Comparison of ENCODE assay signal across 7 mouse cellular contexts in the genomic region with DNA sequence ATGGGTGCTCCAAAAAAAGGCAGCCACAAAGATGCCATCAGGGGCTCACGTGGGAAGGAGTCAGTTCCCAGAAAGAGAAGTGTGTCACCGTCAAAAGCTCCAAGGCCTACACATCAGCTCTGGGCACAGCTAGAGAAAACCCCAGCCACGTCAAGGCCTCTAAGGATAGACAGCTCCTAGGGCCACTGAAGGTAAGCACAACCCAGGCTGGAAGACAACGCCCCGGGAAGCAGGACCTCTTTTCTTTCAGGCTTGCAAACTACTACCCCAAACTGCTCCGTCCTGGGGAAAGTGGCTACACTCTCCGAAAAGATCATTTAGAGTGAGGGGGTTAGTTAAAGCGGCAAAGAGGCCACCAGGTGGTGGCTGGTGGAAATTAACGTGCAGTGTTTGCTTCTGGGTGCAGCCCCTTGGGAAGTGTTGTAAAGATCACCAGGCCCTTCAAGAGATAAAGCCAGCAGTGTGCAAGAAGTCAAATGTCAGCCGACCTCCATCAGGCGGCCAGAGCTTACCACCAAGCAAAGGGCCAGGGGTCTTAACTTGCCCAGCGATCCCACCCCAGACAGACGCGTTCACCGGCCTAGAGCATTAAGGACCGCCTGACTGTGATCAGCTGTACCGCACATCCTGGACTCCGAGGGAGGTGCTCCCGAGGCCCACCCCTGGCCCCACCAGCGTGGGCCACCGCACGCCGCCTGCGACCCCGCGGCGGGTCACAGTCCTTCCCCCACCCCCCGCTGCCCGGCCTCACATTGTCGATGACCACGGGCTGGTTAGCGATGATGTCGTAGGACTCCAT. TPM values are rescaled to one million over a fixed set of nuclear protein-coding genes. Genes with fewer than 3 reads are reported as not detected.
A peak's percentile ranks its signal among the peaks of the same experiment; 100 is the strongest.
DNase-seq lines count a peak whose midpoint lies in the region; ATAC-seq and TF ChIP-seq lines count a peak whose summit lies in the region.

No protein-coding gene starts in this region.

- peak overlapping the region; percentile 97 for H3K4me3 ChIP-seq in ES-Bruce4 (ENCODE audit: low read depth, low read length)
- peak overlapping the region; percentile 96 for H3K4me3 ChIP-seq in kidney, adult 2 months (ENCODE audit: insufficient read depth, low read depth, low read length)
- H3K4me3 ChIP-seq in lung, embryonic 14.5 days (ENCODE audit: low read depth, low read length) = peak overlapping the region; percentile 98
- H3K4me3 ChIP-seq in olfactory bulb, adult 2 months (ENCODE audit: insufficient read depth, low read depth, low read length) = peak overlapping the region; percentile 92

- ATAC-seq in lung, embryonic 14.5 days (ENCODE audit: insufficient read depth) = peak; percentile 82

- peaks cover 15% of the 10 kb centered on the region for H3K36me3 ChIP-seq in ES-Bruce4 (ENCODE audit: control insufficient read depth, insufficient read depth, low read length, poor library complexity, severe bottlenecking)
- H3K36me3 ChIP-seq in kidney, adult 2 months (ENCODE audit: control insufficient read depth, insufficient read depth, low read length) = no peaks in the 10 kb centered on the region
- H3K36me3 ChIP-seq in lung, embryonic 14.5 days (ENCODE audit: insufficient read depth) = peaks cover 34% of the 10 kb centered on the region

- peak overlapping the region; percentile 92 for H3K4me2 ChIP-seq in lung, embryonic 14.5 days

- DNase-seq in CD4-positive helper T cell, adult 2 months (ENCODE audit: low read depth, low spot score) = peak; percentile 77
- DNase-seq in c-Kit-positive CD71-positive TER-119-negative erythroid progenitor cells, embryonic 14.5 days (ENCODE audit: low read depth) = peak; percentile 46
- peak; percentile 17 for DNase-seq in gastrocnemius, postnatal 14 days
- peak; percentile 43 for DNase-seq in kidney, adult 2 months
- DNase-seq in lung, embryonic 14.5 days = peak; percentile 70

- no peaks in the 10 kb centered on the region for H3K27me3 ChIP-seq in ES-Bruce4 (ENCODE audit: control insufficient read depth, insufficient read depth, low read length, poor library complexity, severe bottlenecking)
- no peaks in the 10 kb centered on the region for H3K27me3 ChIP-seq in kidney, adult 2 months (replicated peaks; ENCODE audit: control insufficient read depth, insufficient read depth, low read length)
- no peaks in the 10 kb centered on the region for H3K27me3 ChIP-seq in lung, embryonic 14.5 days (ENCODE audit: insufficient read depth, low read length)

- H3K27ac ChIP-seq in ES-Bruce4 (ENCODE audit: insufficient read depth, low read length) = no peak overlapping the region
- H3K27ac ChIP-seq in kidney, adult 2 months (ENCODE audit: insufficient read depth, low read depth, low read length) = peak overlapping the region; percentile 42
- H3K27ac ChIP-seq in lung, embryonic 14.5 days (ENCODE audit: low read depth) = peak overlapping the region; percentile 85
- H3K27ac ChIP-seq in olfactory bulb, adult 2 months (ENCODE audit: insufficient read depth, low read depth, low read length) = peak overlapping the region; percentile 52

- no peak for TF ChIP-seq POLR2A in ES-Bruce4 (IDR thresholded peaks at IDR 0.05; ENCODE audit: insufficient read depth, low read length)
- no peak for TF ChIP-seq POLR2A in kidney, adult 2 months (IDR thresholded peaks at IDR 0.05; ENCODE audit: low read depth, low read length)
- no peak for TF ChIP-seq POLR2A in olfactory bulb, adult 2 months (IDR thresholded peaks at IDR 0.05; ENCODE audit: insufficient read depth, low read depth, low read length)

- no peak for TF ChIP-seq EP300 in ES-Bruce4 (IDR thresholded peaks at IDR 0.05; ENCODE audit: insufficient read depth, low read depth, low read length)

- peaks cover 10% of the 10 kb centered on the region for H3K4me1 ChIP-seq in ES-Bruce4 (ENCODE audit: control insufficient read depth, insufficient read depth, low read length)
- peaks cover 11% of the 10 kb centered on the region for H3K4me1 ChIP-seq in kidney, adult 2 months (ENCODE audit: control insufficient read depth, insufficient read depth, low read length)
- peaks cover 10% of the 10 kb centered on the region for H3K4me1 ChIP-seq in lung, embryonic 14.5 days (ENCODE audit: insufficient read depth)
- H3K4me1 ChIP-seq in olfactory bulb, adult 2 months (ENCODE audit: control insufficient read depth, insufficient read depth, low read length) = peaks cover 26% of the 10 kb centered on the region

- WGBS in kidney, adult 2 months = 1% methylated on average over 33 of the region's 33 CpGs
- under 1% methylated on average over 33 of the region's 33 CpGs for WGBS in lung, embryonic 14.5 days
- WGBS in olfactory bulb, adult 2 months = under 1% methylated on average over 33 of the region's 33 CpGs

- H3K9me3 ChIP-seq in ES-Bruce4 (replicated peaks; ENCODE audit: control insufficient read depth, insufficient read depth, low read length, poor library complexity, severe bottlenecking) = no peaks in the 10 kb centered on the region
- no peaks in the 10 kb centered on the region for H3K9me3 ChIP-seq in lung, embryonic 14.5 days (ENCODE audit: low read depth, low read length)

- H3K9ac ChIP-seq in ES-Bruce4 (ENCODE audit: low read depth, poor library complexity, severe bottlenecking) = peak overlapping the region; percentile 89
- H3K9ac ChIP-seq in lung, embryonic 14.5 days = peak overlapping the region; percentile 85

- intact Hi-C loops in gastrocnemius, postnatal 14 days (cut with DNase I; ENCODE audit: low total_unique reads) = no loop called here

- TF ChIP-seq CTCF in ES-Bruce4 (IDR thresholded peaks at IDR 0.05; ENCODE audit: low read depth, low read length) = peak; percentile 19
- peak; percentile 41; the same call in 1 of the 2 replicates for TF ChIP-seq CTCF in kidney, adult 2 months (conservative IDR thresholded peaks at IDR 0.05; ENCODE audit: insufficient read depth, insufficient read length, low read depth, low read length)
- TF ChIP-seq CTCF in lung, embryonic 14.5 days (IDR thresholded peaks at IDR 0.05; ENCODE audit: low read depth) = peak; percentile 61
- no peak for TF ChIP-seq CTCF in olfactory bulb, adult 2 months (IDR thresholded peaks at IDR 0.05; ENCODE audit: insufficient read depth, low read depth, low read length)

RNA-seq across cellular contexts. Expression of a gene that starts 0.7 kb away (rescaled TPM):
- polyA plus RNA-seq in ES-Bruce4 (2011; ENCODE audit: insufficient read depth, insufficient read length, low read depth, missing spikeins) = 1.4 TPM in 1 of 2 replicates, not detected in the other
- under 1 TPM; 0.37 to 0.38 TPM for total RNA-seq in gastrocnemius, postnatal 14 days (2021)
- not detected in 2 replicates for polyA plus RNA-seq in kidney, adult 2 months (2012; rRNA removed)
- polyA plus RNA-seq in lung, embryonic 14.5 days (2014; fragmentation: Nextera tagmentation; extraction: Ambion mirVana) = not detected in 2 replicates
- polyA plus RNA-seq in olfactory bulb, adult 2 months (2012; ENCODE audit: insufficient read depth, insufficient read length, low replicate concordance, missing spikeins) = not detected in 2 replicates

RNA-seq across cellular contexts. Expression of a gene that starts 5.0 kb away (rescaled TPM):
- polyA plus RNA-seq in ES-Bruce4 (2011; ENCODE audit: insufficient read depth, insufficient read length, low read depth, missing spikeins) = 83.3 and 85.3 TPM in 2 replicates
- 100 to 1,000 TPM; 142 to 143 TPM for total RNA-seq in gastrocnemius, postnatal 14 days (2021)
- 130 and 141 TPM in 2 replicates for polyA plus RNA-seq in kidney, adult 2 months (2012; rRNA removed)
- polyA plus RNA-seq in lung, embryonic 14.5 days (2014; fragmentation: Nextera tagmentation; extraction: Ambion mirVana) = 93.6 and 98.7 TPM in 2 replicates
- not detected in 2 replicates for polyA plus RNA-seq in olfactory bulb, adult 2 months (2012; ENCODE audit: insufficient read depth, insufficient read length, low replicate concordance, missing spikeins)

RNA-seq across cellular contexts. Expression of a gene that starts 18.0 kb away (rescaled TPM):
- polyA plus RNA-seq in ES-Bruce4 (2011; ENCODE audit: insufficient read depth, insufficient read length, low read depth, missing spikeins) = 509 and 516 TPM in 2 replicates
- total RNA-seq in gastrocnemius, postnatal 14 days (2021) = 1,000 to 10,000 TPM; 1,379 to 1,478 TPM
- 1,291 and 1,565 TPM in 2 replicates for polyA plus RNA-seq in kidney, adult 2 months (2012; rRNA removed)
- polyA plus RNA-seq in lung, embryonic 14.5 days (2014; fragmentation: Nextera tagmentation; extraction: Ambion mirVana) = 518 and 549 TPM in 2 replicates
- not detected in 2 replicates for polyA plus RNA-seq in olfactory bulb, adult 2 months (2012; ENCODE audit: insufficient read depth, insufficient read length, low replicate concordance, missing spikeins)

RNA-seq across cellular contexts. Expression of a gene that starts 26.3 kb away (rescaled TPM):
- polyA plus RNA-seq in ES-Bruce4 (2011; ENCODE audit: insufficient read depth, insufficient read length, low read depth, missing spikeins) = 8.9 and 9.8 TPM in 2 replicates
- total RNA-seq in gastrocnemius, postnatal 14 days (2021) = 1 to 10 TPM in 1 of 2 experiments, under 1 TPM in 1; 0.91 to 4.2 TPM
- polyA plus RNA-seq in kidney, adult 2 months (2012; rRNA removed) = 0.35 and 1.1 TPM in 2 replicates
- polyA plus RNA-seq in lung, embryonic 14.5 days (2014; fragmentation: Nextera tagmentation; extraction: Ambion mirVana) = 1.9 and 3.6 TPM in 2 replicates
- not detected in 2 replicates for polyA plus RNA-seq in olfactory bulb, adult 2 months (2012; ENCODE audit: insufficient read depth, insufficient read length, low replicate concordance, missing spikeins)

RNA-seq across cellular contexts. Expression of a gene that starts 52.3 kb away (rescaled TPM):
- 0.68 and 1.5 TPM in 2 replicates for polyA plus RNA-seq in ES-Bruce4 (2011; ENCODE audit: insufficient read depth, insufficient read length, low read depth, missing spikeins)
- total RNA-seq in gastrocnemius, postnatal 14 days (2021) = under 1 TPM in 1 of 2 experiments, not detected in 1; 0.39 TPM
- polyA plus RNA-seq in kidney, adult 2 months (2012; rRNA removed) = 0.60 and 3.2 TPM in 2 replicates
- 0.43 and 0.45 TPM in 2 replicates for polyA plus RNA-seq in lung, embryonic 14.5 days (2014; fragmentation: Nextera tagmentation; extraction: Ambion mirVana)
- polyA plus RNA-seq in olfactory bulb, adult 2 months (2012; ENCODE audit: insufficient read depth, insufficient read length, low replicate concordance, missing spikeins) = not detected in 2 replicates

Comparison
In these comparisons a context has a peak if more than half of its experiments do, and no peak if none do; other contexts are left out.
1. DNase-seq: peak in every context shown above with its lines; median percentile 77 in CD4-positive helper T cell, adult 2 months; 70 in lung, embryonic 14.5 days; 46 in c-Kit-positive CD71-positive TER-119-negative erythroid progenitor cells, embryonic 14.5 days; 43 in kidney, adult 2 months; 17 in gastrocnemius, postnatal 14 days.